Mouse (Mus musculus) large intestine, adult 2 months (tissue): ENCODE data around the gene Sh2b2. TPM values are rescaled to one million over a fixed set of nuclear protein-coding genes. Genes with fewer than 3 reads are reported as not detected.
"Not testable (repeated sequence)": the region's sequence is repeated elsewhere in the genome, so short reads cannot be mapped to it uniquely, and the experiment has no call there.

Experiments used
- DNase-seq: peaks from one replicate; pipeline ENCODE4 v3.0.0-alpha.2; 2012; ENCODE audit warnings: low read depth, low spot score
- WGBS: fragments of 180-500 bp; shearing (Covaris S2); methylation state at CpG from one replicate; pipeline ENCODE4 v1.1.7; 2018; 5-methylcytosine and 5-hydroxymethylcytosine counted together
- polyA plus RNA-seq: library from polyadenylated mRNA; depleted of rRNA; stranded (reverse); fragments of >200 nt; gene quantifications from 2 replicates; pipeline ENCODE4 v1.2.3, GENCODE M21; 2012

Sh2b2 gene
- polyA plus RNA-seq, 1 experiment, result 4.1 TPM

GRCm38 (mm10) chr5:136243851-136244761 lies 2.2 kb downstream of the Sh2b2 start:
- DNase-seq, result no peak
- under 1% methylated on average over 67 of the region's 67 CpGs for WGBS

- DNase-seq, result no peak
- 61% methylated on average over 6 of the region's 6 CpGs for WGBS
These were observed 5.2 kb downstream of the Sh2b2 start for GRCm38 (mm10) chr5:136241161-136241560.

DNA sequence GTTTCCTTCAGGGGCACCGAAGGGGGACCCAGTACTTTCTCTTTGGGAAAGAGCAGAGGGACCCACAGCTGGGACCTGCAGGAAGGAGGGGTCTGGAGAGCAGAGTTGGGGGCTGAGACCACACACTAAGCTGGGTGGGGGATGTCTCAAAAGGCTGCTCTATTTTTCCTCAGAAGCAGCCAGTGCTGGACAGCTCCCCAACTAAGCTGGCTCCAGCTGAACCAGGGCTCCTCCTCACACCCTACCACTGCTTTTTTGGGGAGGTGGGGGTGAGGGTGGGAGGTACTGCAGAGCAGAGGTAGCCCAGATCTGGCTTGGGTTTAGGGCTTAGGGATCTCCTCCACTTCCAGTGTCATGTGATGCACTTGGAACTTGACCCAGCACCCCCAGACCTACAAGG lies 6.0 kb downstream of the Sh2b2 start:
- 62% methylated on average over 1 of the region's 1 CpGs for WGBS
- DNase-seq, result no peak

GRCm38 (mm10) chr5:136237607-136238006 lies 8.7 kb downstream of the Sh2b2 start:
- WGBS, result 3% methylated on average over 19 of the region's 19 CpGs
- DNase-seq, result no peak

DNA sequence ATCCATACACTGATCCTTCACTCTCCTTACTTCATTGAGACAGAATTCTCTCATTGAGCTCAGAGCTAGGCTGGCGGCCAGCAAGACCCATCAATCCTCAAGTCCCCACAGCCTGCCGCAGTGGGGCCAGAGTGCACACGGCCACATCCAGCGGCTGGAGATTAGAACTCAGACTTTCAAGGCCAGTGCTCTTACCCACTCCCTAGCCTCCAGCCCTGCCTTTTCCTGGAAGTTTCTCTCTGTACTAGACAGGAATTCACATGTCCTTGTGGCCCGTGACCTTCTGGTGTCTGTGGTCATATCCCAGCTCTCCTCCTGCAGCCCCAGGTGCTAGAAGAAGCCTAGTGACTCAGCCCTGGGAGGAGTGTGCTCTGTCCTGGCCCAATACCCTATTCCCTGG lies 9.7 kb downstream of the Sh2b2 start:
- DNase-seq, result no peak
- WGBS, result 70% methylated on average over 5 of the region's 5 CpGs

DNA sequence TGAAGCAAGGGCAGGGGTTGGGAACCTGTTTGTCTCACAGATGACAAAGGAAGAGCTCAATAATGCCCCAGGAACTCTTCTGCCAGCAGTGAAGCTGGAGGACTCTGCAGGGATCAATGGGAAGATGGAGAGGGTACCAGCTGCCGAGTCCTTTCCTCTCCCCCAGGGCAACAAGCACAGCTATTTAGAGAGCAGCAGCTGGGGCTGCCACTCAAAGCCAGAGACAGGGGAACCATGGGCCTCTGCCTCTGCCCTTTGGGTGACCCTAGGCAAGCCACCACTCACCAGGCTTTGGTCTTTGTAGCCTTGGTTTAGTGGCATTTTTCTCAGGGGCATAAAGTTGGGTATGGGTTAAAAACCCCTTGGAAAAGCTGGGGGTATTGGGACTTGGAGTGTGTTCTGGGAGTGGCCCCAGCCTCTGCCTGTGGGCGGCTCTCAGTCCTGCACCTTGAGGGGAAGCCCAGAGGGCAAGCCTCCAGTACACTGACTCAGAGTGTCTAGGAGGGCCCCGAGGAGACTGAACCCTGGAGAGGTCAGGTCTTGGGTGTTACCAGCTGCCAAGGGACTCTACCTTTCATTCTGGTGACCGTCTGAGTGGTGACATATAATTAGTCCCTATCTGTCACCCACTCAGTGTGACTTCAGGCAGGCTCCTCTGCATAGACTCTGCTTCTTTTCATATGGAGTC lies 15.9 kb downstream of the Sh2b2 start:
- 54% methylated on average over 4 of the region's 4 CpGs for WGBS
- no peak for DNase-seq

DNA sequence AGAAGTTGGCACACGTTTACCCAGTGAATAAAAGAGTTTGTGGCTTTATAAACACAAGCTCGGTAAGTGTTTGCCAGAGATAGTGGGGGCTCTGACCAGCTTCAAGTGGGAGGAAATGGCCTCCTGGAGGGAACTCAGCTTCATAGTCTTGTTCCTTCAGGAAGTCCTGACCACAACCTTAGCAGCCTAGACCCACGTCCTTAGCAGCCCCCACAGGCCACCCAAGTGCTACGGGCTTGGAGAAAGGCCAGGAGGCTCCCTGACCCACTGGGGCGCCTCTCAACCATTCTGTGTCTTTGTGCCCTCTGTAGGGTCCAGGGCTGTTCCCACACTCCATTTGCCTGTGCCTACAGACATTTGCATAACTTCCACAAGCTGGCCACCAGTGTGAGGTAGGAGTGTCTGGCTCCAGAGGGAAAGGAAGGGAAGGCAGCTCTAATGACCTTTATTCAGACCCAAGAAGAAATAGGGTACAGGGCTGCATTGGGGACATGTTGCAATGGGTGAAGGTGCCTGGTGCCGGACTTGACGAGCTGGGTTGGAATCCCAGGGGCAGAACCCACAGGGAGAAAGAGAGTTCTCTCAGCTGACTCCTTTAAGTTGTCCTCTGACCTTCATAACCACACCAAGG lies 20.0 kb downstream of the Sh2b2 start:
- DNase-seq, result no peak
- 65% methylated on average over 7 of the region's 7 CpGs for WGBS

DNA sequence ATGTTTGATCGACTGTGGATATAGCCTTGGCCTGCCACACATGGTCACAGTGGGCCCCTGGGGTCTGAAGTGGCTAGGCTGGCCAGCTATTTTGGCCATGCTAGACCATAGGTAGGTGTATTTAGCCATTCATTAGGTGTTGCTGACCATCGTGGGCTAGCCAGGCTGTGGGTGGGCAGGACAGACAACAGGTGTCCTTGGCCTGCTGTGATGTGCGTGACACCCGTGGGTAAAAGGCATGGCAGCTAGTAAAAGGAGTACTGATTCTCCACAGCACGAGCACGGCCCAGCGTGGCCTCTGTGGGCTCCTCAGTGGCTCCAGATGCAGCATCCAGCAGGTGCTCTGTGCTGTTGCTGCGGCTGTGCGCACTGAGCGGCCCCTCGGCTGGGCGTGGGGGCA lies 27.8 kb downstream of the Sh2b2 start:
- no peak for DNase-seq
- 78% methylated on average over 12 of the region's 12 CpGs for WGBS

DNA sequence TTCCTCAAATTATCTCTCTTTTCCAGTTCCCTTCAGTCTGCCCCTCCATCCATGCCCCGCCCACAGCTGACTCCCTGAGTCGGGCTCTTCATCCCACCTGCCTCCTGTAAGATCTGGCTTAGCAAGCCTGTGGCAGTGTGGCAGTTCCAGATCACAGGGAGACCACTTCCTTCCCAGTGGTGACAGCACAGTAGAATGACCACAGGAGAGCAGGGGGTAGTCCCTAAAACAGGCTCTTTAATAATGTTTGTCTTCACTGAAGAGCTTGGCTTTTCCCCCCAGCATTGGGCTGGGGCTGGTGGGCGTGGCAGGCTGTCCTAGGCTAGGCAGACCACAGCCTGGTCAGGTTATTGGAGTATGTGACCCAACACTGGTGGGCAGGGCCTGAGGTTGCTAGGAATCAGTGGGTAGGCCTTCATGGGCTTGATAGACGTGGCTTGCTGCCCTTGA lies 28.4 kb downstream of the Sh2b2 start:
- WGBS, result 55% methylated on average over 4 of the region's 4 CpGs
- DNase-seq, result no peak

DNA sequence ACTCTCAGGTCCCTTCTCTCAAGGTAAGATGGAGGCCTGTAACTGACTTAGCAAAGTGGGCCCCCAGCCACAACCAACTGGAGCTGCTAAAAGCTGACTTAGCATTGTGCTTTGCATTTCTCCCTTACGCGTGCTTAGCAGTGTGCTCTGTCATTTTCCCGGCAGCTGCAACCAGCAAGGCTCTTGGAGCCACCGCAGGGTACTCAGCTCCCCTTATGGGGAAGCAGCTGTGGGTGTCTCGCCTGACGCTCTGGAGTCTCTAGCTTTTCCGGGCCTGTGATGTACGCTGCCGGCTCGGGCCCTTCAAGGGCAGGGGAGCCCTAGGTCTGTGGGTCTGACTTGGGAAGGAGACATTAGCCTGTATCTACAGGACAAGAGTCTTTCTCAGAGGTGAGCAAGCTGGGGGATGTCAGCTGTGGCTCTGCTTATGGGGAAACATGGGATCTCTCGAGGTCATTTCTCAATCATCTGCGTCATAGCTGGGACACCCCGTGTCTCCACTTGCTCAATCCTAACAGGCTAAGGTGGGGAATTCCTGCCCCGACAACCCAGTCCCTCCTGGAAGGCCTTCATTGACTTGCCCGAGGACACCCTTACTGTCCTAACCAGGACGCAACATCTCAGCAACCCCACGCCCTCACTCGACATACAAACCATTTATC lies 29.2 kb downstream of the Sh2b2 start:
- no peak for DNase-seq
- WGBS, result 73% methylated on average over 18 of the region's 18 CpGs

- 60% methylated on average over 5 of the region's 5 CpGs for WGBS
These were observed 30.4 kb downstream of the Sh2b2 start for GRCm38 (mm10) chr5:136215958-136216357.

GRCm38 (mm10) chr5:136215211-136215610 lies 31.1 kb downstream of the Sh2b2 start:
- 84% methylated on average over 3 of the region's 3 CpGs for WGBS
- no peak for DNase-seq

More at GRCm38 (mm10) chr5:136215958-136216357, 30.4 kb downstream of the Sh2b2 start:
- no peak for DNase-seq

GRCm38 (mm10) chr5:136213716-136214115 lies 32.6 kb downstream of the Sh2b2 start:
- DNase-seq, result no peak
- WGBS, result 60% methylated on average over 5 of the region's 5 CpGs

- 86% methylated on average over 11 of the region's 11 CpGs for WGBS
- DNase-seq, result no peak
These were observed 33.6 kb downstream of the Sh2b2 start for GRCm38 (mm10) chr5:136212716-136213115.

DNA sequence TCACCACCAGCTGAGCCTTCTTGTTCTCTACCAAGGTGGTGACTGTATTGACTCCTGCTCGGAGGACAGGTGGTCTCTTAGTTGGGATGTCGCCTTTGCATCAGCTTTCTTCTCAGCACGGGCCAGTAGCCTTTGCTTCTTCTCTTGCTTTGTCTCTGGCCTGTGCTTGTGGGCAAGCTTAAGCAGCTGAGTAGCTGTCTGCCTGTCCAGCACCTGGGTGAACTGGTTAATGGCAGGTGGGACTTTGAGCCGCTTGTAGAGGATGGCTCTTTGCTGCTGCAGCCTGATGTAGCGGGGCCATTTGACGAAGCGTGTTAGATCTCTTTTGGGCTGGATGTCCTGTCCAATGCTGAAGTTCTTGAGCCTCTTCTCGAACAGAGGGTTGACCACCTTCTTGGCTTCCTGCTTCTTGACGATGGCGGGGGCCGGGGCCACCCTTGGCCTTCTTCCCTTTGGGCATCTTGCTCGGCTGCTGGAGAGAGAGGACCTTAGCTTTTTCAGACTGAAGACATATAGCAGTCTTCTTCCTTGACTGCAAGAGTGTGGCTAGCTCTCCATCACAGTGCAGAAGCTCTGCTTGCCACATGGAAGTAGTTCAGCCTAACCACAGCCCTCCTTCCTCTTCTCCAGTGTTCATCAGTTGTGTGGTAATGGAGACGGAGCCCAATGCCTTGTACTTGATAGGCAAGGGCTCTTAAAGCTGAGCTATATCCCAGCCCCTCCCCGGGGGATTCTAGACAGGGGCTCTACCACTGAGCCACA lies 34.8 kb downstream of the Sh2b2 start:
- WGBS, result 89% methylated on average over 14 of the region's 14 CpGs
- DNase-seq, result not testable (repeated sequence)

- WGBS, result 57% methylated on average over 5 of the region's 5 CpGs
- DNase-seq, result no peak
These were observed 35.8 kb downstream of the Sh2b2 start for GRCm38 (mm10) chr5:136210549-136210948.

GRCm38 (mm10) chr5:136201832-136202231 lies 44.5 kb downstream of the Sh2b2 start:
- no peak for DNase-seq
- WGBS, result 35% methylated on average over 7 of the region's 7 CpGs

DNA sequence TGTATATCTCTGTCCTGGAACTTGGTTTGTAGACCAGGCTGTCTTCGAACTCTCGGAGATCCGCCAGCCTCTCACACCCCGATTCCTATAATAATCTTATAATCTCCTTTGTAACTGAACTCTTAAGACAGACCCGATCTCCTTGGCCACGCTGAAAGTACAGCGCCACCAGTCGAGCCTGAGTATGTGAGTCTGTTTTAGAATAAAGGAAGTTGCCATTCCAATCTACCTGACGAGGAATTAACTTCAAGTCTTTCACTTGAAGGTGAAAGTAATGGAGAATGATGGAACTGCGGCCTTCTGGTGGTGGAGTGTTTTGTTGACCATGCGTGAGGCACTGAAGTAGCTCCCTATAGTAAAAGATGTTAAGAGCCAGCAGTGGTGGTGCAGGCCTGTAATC lies 46.8 kb downstream of the Sh2b2 start:
- WGBS, result 23% methylated on average over 11 of the region's 11 CpGs
- DNase-seq, result no peak
